Mouse (Mus musculus): ENCODE measurements around the gene Ccdc78. TPM values are rescaled to one million over a fixed set of nuclear protein-coding genes. Genes with fewer than 3 reads are reported as not detected.

Ccdc78 gene
- total and polyA plus RNA-seq, 3 experiments: 0.08 to 0.85 TPM; not detected in 1

- H3K4me3 ChIP-seq (ENCODE audit: control insufficient read depth in 1 of 2, insufficient read depth in 1 of 2, low read depth in 2 of 2, low read length in 2 of 2): peak overlapping the region; percentile 67 to 84
- no peak for TF ChIP-seq MYB (IDR thresholded peaks at IDR 0.05; ENCODE audit: low read depth, low read length)
- TF ChIP-seq JUND (IDR thresholded peaks at IDR 0.05; ENCODE audit: low read depth, low read length): no peak
- TF ChIP-seq ZMIZ1 (IDR thresholded peaks at IDR 0.05; ENCODE audit: low read depth, low read length): peak; percentile 13; the same call in 1 of the 2 replicates
- no peak for TF ChIP-seq ZNF384 (IDR thresholded peaks at IDR 0.05; ENCODE audit: low read depth, low read length)
- no peak for DNase-seq (ENCODE audit: low read depth, low spot score)
- H3K9me3 ChIP-seq (replicated peaks; ENCODE audit: insufficient read depth, low read length): no peaks in the 10 kb centered on the region
- H3K27ac ChIP-seq (ENCODE audit: control insufficient read depth, low read depth, low read length): peak overlapping the region; percentile 97
- peaks cover 16% of the 10 kb centered on the region for H3K79me2 ChIP-seq (ENCODE audit: control insufficient read depth, insufficient read depth, low read length, poor library complexity)
- peak overlapping the region; percentile 87 for H3K9ac ChIP-seq (ENCODE audit: control insufficient read depth, low read depth, low read length, poor library complexity, severe bottlenecking)
- H3K36me3 ChIP-seq (ENCODE audit: control insufficient read depth in 1 of 2, insufficient read depth in 2 of 2, low read length in 2 of 2): peaks cover 0 to 5% of the 10 kb centered on the region in 2 experiments; a peak in 1 of 4 replicates
- H3K4me1 ChIP-seq (ENCODE audit: control insufficient read depth in 1 of 2, insufficient read depth in 2 of 2, low read length in 2 of 2): peaks cover 0 to 24% of the 10 kb centered on the region in 2 experiments; a peak in 2 of 4 replicates
- no peaks in the 10 kb centered on the region for H3K27me3 ChIP-seq (ENCODE audit: control insufficient read depth in 1 of 2, insufficient read depth in 2 of 2, low read length in 2 of 2)
Measured at GRCm38 (mm10) chr17:25791320-25791842, 5.0 kb downstream of the Ccdc78 start.

- Histone ChIP-seq H3K4me3 (ENCODE audit: control insufficient read depth in 1 of 2, insufficient read depth in 1 of 2, low read depth in 2 of 2, low read length in 2 of 2) (peak overlapping the region; percentile 67 to 84), H3K9ac (ENCODE audit: control insufficient read depth, low read depth, low read length, poor library complexity, severe bottlenecking) (peak overlapping the region; percentile 87), H3K4me1 (ENCODE audit: control insufficient read depth in 1 of 2, insufficient read depth in 2 of 2, low read length in 2 of 2) (peaks cover 0 to 24% of the 10 kb centered on the region in 2 experiments; a peak in 2 of 4 replicates), H3K27me3 (ENCODE audit: control insufficient read depth in 1 of 2, insufficient read depth in 2 of 2, low read length in 2 of 2) (no peaks in the 10 kb centered on the region), H3K36me3 (ENCODE audit: control insufficient read depth in 1 of 2, insufficient read depth in 2 of 2, low read length in 2 of 2) (peaks cover 0 to 5% of the 10 kb centered on the region in 2 experiments; a peak in 1 of 4 replicates), H3K27ac (ENCODE audit: control insufficient read depth, low read depth, low read length) (peak overlapping the region; percentile 97), H3K79me2 (ENCODE audit: control insufficient read depth, insufficient read depth, low read length, poor library complexity) (peaks cover 20% of the 10 kb centered on the region), H3K9me3 (replicated peaks; ENCODE audit: insufficient read depth, low read length) (no peaks in the 10 kb centered on the region)
- no peak; the same call in none of the 2 replicates for TF ChIP-seq ZMIZ1 (IDR thresholded peaks at IDR 0.05; ENCODE audit: low read depth, low read length)
- peak; percentile 1; the same call in 1 of the 2 replicates for TF ChIP-seq GATA1 (IDR thresholded peaks at IDR 0.05; ENCODE audit: low read depth, low read length)
- TF ChIP-seq TBP (IDR thresholded peaks at IDR 0.05; ENCODE audit: low read depth, low read length): peak; percentile 89
- peak; percentile 81 for TF ChIP-seq SIN3A (IDR thresholded peaks at IDR 0.05; ENCODE audit: low read length)
- TF ChIP-seq RAD21 (IDR thresholded peaks at IDR 0.05; ENCODE audit: low read depth, low read length): no peak
- peak; percentile 80 for TF ChIP-seq POLR2AphosphoS2 (IDR thresholded peaks at IDR 0.05; ENCODE audit: low read length)
- peak; percentile 32; the same call in 1 of the 2 replicates for TF ChIP-seq NRF1 (IDR thresholded peaks at IDR 0.05; ENCODE audit: insufficient read depth, low read depth, low read length, poor library complexity, severe bottlenecking)
- TF ChIP-seq MXI1 (IDR thresholded peaks at IDR 0.05; ENCODE audit: low read depth, low read length): peak; percentile 43; the same call in 1 of the 2 replicates
- peak; percentile 6; the same call in 1 of the 2 replicates for TF ChIP-seq MAZ (IDR thresholded peaks at IDR 0.05; ENCODE audit: low read depth, low read length)
- TF ChIP-seq USF1 (IDR thresholded peaks at IDR 0.05; ENCODE audit: low read depth, low read length): no peak
- TF ChIP-seq ETS1 (IDR thresholded peaks at IDR 0.05; ENCODE audit: low read depth, low read length): peak; percentile 49; the same call in 1 of the 2 replicates
- peak; percentile 55 to 82; a peak in 3 of 4 replicates for TF ChIP-seq POLR2A (IDR thresholded peaks at IDR 0.05; ENCODE audit: control insufficient read depth in 1 of 2, insufficient read depth in 1 of 2, low read depth in 1 of 2, low read length in 2 of 2, poor library complexity in 1 of 2)
- TF ChIP-seq ELF1 (IDR thresholded peaks at IDR 0.05; ENCODE audit: low read depth, low read length): peak; percentile 80
- TF ChIP-seq EP300 (IDR thresholded peaks at IDR 0.05; ENCODE audit: low read depth in 1 of 2, low read length in 2 of 2): peak in 1 of 2 experiments; percentile 36; a peak in 2 of 4 replicates
- no peak for TF ChIP-seq MAX (IDR thresholded peaks at IDR 0.05; ENCODE audit: low read length)
- TF ChIP-seq HCFC1 (IDR thresholded peaks at IDR 0.05; ENCODE audit: low read depth, low read length): peak; percentile 92
- 0 out of 2 replicates have a peak, but pooled peaks have one; percentile 67 for TF ChIP-seq UBTF (IDR thresholded peaks at IDR 0.05; ENCODE audit: borderline replicate concordance, insufficient read depth, low read depth, low read length)
- peak; percentile 64 for TF ChIP-seq TCF12 (IDR thresholded peaks at IDR 0.05; ENCODE audit: low read depth, low read length)
- TF ChIP-seq NELFE (IDR thresholded peaks at IDR 0.05; ENCODE audit: low read depth, low read length): peak; percentile 86
- DNase-seq (ENCODE audit: low read depth, low spot score): peak; percentile 95
Measured at GRCm38 (mm10) chr17:25791843-25792527, 5.6 kb downstream of the Ccdc78 start.

Data from MEL (cell line).